Mouse (Mus musculus): ENCODE results near the gene Hist1h2af.
A peak's percentile ranks its signal among the peaks of the same experiment; 100 is the strongest.
"Not testable (repeated sequence)": the region's sequence is repeated elsewhere in the genome, so short reads cannot be mapped to it uniquely, and the experiment has no call there.

Gene Hist1h2af

GRCm38 (mm10) chr13:23535137-23536075 lies 1.7 kb downstream of the Hist1h2af start, which contains the start of gene Hist1h3g:
Gene Hist1h3g (plus strand): TSS chr13:23535422.
- peak; percentile 87 for DNase-seq (ENCODE audit: low spot score)

DNA sequence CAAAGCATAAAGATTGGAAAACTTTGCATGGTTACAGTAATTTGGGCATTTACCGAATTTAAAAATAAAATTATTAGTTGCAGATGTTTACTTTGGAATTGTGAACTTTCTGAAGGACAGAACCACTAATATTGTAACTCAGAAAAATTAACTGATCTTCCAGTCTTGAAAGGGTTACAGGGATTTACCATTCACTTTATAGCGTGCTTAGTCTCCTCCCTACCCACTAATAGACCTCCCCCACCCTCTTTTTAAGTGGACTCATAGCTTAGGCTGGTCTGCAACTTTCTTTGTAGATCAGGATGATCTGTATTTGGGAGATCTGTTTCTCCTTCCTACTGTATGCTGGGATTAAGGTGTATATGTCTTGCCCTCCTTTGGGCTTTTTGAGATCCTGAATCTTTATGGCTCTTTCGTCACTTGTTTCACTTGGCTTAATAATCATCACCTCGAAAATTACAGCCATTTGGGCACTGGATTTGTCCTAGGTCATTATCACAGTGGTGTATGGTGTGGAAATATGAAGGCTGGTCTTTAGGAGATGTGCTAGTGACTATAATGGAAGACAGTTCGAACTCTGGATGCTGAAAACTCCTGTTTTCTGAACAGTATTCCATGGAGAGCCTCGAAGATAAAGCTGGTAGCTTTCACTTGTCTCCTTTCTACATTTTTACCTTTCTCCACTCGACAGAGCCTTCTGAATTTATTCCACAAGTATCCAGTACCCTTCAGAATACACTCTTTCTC lies 2.5 kb downstream of the Hist1h2af start:
- no peak for DNase-seq (ENCODE audit: low spot score)

- no peak for DNase-seq (ENCODE audit: low spot score)
Observed at GRCm38 (mm10) chr13:23537006-23537710, 3.5 kb downstream of the Hist1h2af start.

DNA sequence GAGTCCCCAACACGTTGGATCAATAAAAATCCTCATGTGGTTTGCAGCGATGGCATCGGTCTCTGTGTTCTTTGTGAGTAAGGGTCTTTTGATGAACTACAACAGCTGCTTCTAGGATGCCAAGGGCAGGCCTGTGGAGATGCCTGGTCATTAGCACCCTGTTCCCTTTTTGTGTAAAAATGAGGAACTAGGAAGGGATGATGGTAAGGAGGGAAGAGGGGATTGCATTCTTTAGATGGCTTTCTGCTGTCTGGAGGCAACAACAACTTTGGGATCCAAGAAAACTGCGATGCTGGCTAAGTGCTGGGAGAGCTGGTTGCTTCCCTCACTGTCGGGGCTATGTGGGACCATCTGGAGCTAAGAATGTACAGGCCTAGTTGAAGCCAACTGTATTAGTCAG lies 4.5 kb downstream of the Hist1h2af start:
- DNase-seq (ENCODE audit: low spot score), result no peak

DNA sequence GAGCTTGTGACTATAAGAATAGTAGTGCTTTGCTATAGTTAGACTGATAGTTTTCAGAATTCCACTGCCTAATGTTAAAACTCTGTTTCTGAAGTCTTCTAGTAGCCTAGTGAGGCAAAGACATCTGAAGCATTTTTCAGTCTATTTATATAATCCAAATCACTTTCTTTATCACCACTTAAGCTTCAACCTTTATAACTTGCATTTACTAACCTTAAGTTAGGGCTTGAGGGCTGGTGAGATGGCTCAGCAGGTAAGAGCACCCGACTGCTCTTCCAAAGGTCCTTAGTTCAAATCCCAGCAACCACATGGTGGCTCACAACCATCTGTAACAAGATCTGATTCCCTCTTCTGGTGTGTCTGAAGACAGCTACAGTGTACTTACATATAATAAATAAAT lies 6.1 kb downstream of the Hist1h2af start:
- not testable (repeated sequence) for DNase-seq (ENCODE audit: low spot score)

DNA sequence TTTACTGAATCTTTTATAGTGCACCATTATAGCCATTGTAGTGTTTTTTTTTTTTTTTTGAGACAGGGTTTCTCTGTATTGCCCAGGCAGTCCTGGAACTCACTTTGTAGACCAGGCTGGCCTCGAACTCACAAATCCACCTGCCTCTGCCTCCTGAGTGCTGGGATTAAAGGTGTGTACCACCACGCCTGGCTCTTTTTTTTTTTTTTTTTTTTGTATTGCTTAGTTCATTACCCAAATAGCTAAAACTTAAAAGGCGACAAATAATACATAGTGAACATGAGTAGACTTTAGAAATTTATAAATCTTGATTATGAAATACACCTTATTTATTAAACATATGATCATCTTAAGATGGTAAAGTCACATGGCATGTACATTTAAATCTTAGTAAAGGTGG lies 7.8 kb downstream of the Hist1h2af start:
- no peak for DNase-seq (ENCODE audit: low spot score)

GRCm38 (mm10) chr13:23542225-23542980 lies 8.7 kb downstream of the Hist1h2af start:
- not testable (repeated sequence) for DNase-seq (ENCODE audit: low spot score)

GRCm38 (mm10) chr13:23542999-23543607 lies 9.4 kb downstream of the Hist1h2af start, which contains the start of gene Hist1h2bh:
Gene Hist1h2bh (minus strand): TSS chr13:23543392.
- peak; percentile 59 for DNase-seq (ENCODE audit: low spot score)

- peak; percentile 62 for DNase-seq (ENCODE audit: low spot score)
Observed at GRCm38 (mm10) chr13:23543965-23544786, 10.5 kb downstream of the Hist1h2af start, which contains the start of gene Hist1h3f. Gene Hist1h3f (plus strand): TSS chr13:23544052.

GRCm38 (mm10) chr13:23544787-23545120 lies 11.0 kb downstream of the Hist1h2af start:
- DNase-seq (ENCODE audit: low spot score), result not testable (repeated sequence)

DNA sequence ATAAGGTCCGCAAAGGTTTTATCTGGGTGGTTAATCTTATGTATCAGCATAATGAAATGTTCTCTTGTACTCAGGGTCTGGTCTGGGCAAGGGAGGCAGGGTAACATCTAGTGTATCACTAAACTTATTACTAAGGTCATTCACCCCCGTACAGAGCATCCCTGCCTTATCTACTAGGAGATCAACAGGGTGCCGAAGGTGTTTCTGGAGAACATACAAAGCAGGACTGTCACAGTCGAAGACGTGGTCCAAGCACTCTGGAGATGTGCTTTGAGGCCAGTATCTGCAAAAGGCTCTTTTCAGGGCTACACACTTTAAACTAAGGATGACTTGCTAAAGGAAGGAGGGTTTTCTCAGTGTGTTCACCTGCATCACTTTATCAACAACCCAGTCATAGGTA lies 13.0 kb downstream of the Hist1h2af start:
- DNase-seq (ENCODE audit: low spot score), result no peak

GRCm38 (mm10) chr13:23550761-23551145 lies 17.0 kb downstream of the Hist1h2af start:
- no peak for DNase-seq (ENCODE audit: low spot score)

DNA sequence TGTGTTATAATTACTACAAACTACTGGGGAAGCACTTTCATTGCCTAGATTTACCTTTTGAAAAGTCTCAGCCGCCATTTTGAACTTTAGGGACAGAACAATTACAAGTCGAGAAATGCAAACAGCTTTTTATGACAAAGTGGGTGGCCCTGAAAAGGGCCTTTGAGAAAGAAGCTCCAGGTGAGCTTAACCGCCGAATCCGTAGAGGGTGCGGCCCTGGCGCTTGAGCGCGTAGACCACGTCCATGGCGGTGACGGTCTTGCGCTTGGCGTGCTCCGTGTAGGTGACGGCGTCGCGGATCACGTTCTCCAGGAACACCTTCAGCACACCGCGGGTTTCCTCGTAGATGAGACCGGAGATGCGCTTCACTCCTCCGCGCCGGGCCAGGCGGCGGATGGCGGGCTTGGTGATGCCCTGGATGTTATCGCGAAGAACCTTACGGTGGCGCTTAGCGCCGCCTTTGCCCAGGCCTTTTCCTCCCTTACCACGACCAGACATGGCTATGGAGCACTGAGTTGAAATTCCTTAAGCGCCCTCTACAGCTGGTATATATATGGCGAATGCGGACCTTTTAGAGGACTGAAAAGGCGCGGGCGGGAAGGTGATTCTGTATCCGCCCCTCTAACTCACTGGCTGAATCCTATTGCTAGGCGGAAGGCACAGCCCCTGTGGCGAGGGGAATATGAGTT lies 17.6 kb downstream of the Hist1h2af start, which contains the start of gene Hist1h4f:
Gene Hist1h4f, minus strand, starts transcription at position 503 of the 689 bp plus-strand sequence.
- DNase-seq (ENCODE audit: low spot score), result peak; percentile 89

GRCm38 (mm10) chr13:23551931-23552914 lies 18.5 kb downstream of the Hist1h2af start:
- no peak for DNase-seq (ENCODE audit: low spot score)

DNA sequence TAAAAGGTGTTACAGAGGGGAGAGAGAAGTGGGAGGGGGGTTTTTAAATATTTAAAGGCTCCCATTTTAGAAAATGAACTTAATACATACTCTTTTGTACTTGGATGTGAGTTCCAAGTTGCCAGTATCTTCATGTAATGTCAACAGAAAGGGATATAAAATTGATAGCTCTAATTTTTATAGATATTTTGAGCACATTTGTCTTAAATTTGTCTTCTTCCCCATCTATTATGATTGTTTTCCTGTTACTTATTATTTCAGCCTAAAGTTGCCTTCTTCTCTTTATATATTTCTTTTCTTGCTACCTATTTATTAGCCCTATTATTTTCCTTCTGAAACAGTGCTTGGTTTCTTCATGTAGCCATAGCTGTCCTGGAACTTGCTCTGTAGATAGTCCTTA lies 19.3 kb downstream of the Hist1h2af start, which contains the start of gene Hist1h1d:
Gene Hist1h1d, plus strand, starts transcription at position 301 of the 400 bp plus-strand sequence.
- DNase-seq (ENCODE audit: low spot score), result no peak

GRCm38 (mm10) chr13:23554393-23554792 lies 20.7 kb downstream of the Hist1h2af start:
- DNase-seq (ENCODE audit: low spot score), result no peak

- DNase-seq (ENCODE audit: low spot score), result peak; percentile 80
Observed at GRCm38 (mm10) chr13:23554925-23555838, 21.5 kb downstream of the Hist1h2af start.

Data from urinary bladder, postnatal 14 days (tissue).